Mouse (Mus musculus) cerebellum, postnatal 14 days (tissue): Measurements from ENCODE around the gene Sdha.
A peak's percentile ranks its signal among the peaks of the same experiment; 100 is the strongest.

ENCODE experiments used
- DNase-seq, 2 experiments: peaks; one replicate each; pipeline ENCODE4 v3.0.0; 2021; ENCODE audit warnings: mixed read lengths in 2 of 2

Gene Sdha

GRCm38 (mm10) chr13:74349566-74350434 lies at the start of gene Sdha, which contains the start of gene Ccdc127:
Gene Sdha (minus strand): TSS chr13:74350280.
Gene Ccdc127 (plus strand): TSS chr13:74350309.
- DNase-seq = peak; percentile 98

- no peak for DNase-seq
Measured at GRCm38 (mm10) chr13:74399298-74399839, 49.3 kb upstream of the Sdha start, which contains the start of gene Ftl1-ps1. Gene Ftl1-ps1 (plus strand): TSS chr13:74399694.

GRCm38 (mm10) chr13:74391156-74391555 lies 41.1 kb upstream of the Sdha start:
- peak in 1 of 2 experiments; percentile 20 for DNase-seq

- DNase-seq = peak; percentile 75 to 82
Measured at GRCm38 (mm10) chr13:74390371-74390990, 40.4 kb upstream of the Sdha start, which contains the start of gene Zfp72. Gene Zfp72 (minus strand): TSS chr13:74390836.

- DNase-seq = no peak
Measured at GRCm38 (mm10) chr13:74389730-74390129, 39.6 kb upstream of the Sdha start.

GRCm38 (mm10) chr13:74382289-74382688 lies 32.2 kb upstream of the Sdha start:
- no peak for DNase-seq

- DNase-seq = peak; percentile 24 to 28
Measured at GRCm38 (mm10) chr13:74381533-74382276, 31.6 kb upstream of the Sdha start.

- DNase-seq = peak; percentile 36 to 47
Measured at GRCm38 (mm10) chr13:74363859-74364235, 13.8 kb upstream of the Sdha start, which contains the start of gene Lrrc14b. Gene Lrrc14b (minus strand): TSS chr13:74364005.

- no peak for DNase-seq
Measured at GRCm38 (mm10) chr13:74363176-74363858, 13.2 kb upstream of the Sdha start.

GRCm38 (mm10) chr13:74362218-74362617 lies 12.1 kb upstream of the Sdha start:
- no peak for DNase-seq

- DNase-seq = no peak
Measured at GRCm38 (mm10) chr13:74356491-74356890, 6.4 kb upstream of the Sdha start.

- DNase-seq = no peak
Measured at GRCm38 (mm10) chr13:74350435-74350906, 391 bp upstream of the Sdha start.

- DNase-seq = peak; percentile 55 to 64
Measured at GRCm38 (mm10) chr13:74341036-74341435, 9.0 kb downstream of the Sdha start.

GRCm38 (mm10) chr13:74329321-74329720 lies 20.8 kb downstream of the Sdha start:
- no peak for DNase-seq

- DNase-seq = peak; percentile 83 to 90
Measured at GRCm38 (mm10) chr13:74317170-74317849, 32.8 kb downstream of the Sdha start, which contains the start of gene Pdcd6. Gene Pdcd6 (minus strand): TSS chr13:74317580.

GRCm38 (mm10) chr13:74316789-74317169 lies 33.3 kb downstream of the Sdha start:
- no peak for DNase-seq

GRCm38 (mm10) chr13:74316386-74316785 lies 33.7 kb downstream of the Sdha start:
- no peak for DNase-seq

- DNase-seq = no peak
Measured at GRCm38 (mm10) chr13:74314616-74315015, 35.5 kb downstream of the Sdha start.

- no peak for DNase-seq
Measured at GRCm38 (mm10) chr13:74305780-74306179, 44.3 kb downstream of the Sdha start.

- no peak for DNase-seq
Measured at GRCm38 (mm10) chr13:74305380-74305779, 44.7 kb downstream of the Sdha start.
